Mouse (Mus musculus) hindbrain, embryonic 14.5 days (tissue): Measurements from ENCODE around the gene Olfr414. TPM values are rescaled to one million over a fixed set of nuclear protein-coding genes. Genes with fewer than 3 reads are reported as not detected.

Source experiments
- ATAC-seq: fragments of 200-750 bp; cut with Nextera tagmentation; 2 replicates; pipeline ENCODE4 v1.8.0; 2017; ENCODE audit warnings: moderate number of reproducible peaks, mild to moderate bottlenecking, moderate TSS enrichment, moderate library complexity; ENCODE audit not compliant: low FRiP score
- DNase-seq: peaks from one replicate; pipeline ENCODE4 v3.0.0-alpha.2; 2015; ENCODE audit warnings: low spot score
- H3K27ac ChIP-seq: fragments of 300-500 bp; sonication (generic); 2 replicates; pipeline ENCODE4 v1.5.1; 2014; ENCODE audit warnings: mild to moderate bottlenecking, moderate library complexity
- H3K27me3 ChIP-seq: fragments of 300-500 bp; sonication (generic); 2 replicates; pipeline ENCODE4 v1.6.1; 2014; ENCODE audit warnings: mild to moderate bottlenecking, low read length, mixed read lengths; ENCODE audit not compliant: control insufficient read depth, insufficient read depth
- H3K36me3 ChIP-seq: fragments of 300-500 bp; sonication (generic); replicated peaks from 2 replicates; pipeline ENCODE4 v1.6.1; 2014; ENCODE audit not compliant: control insufficient read depth, insufficient read depth
- H3K4me1 ChIP-seq: fragments of 300-500 bp; sonication (generic); replicated peaks from 2 replicates; pipeline ENCODE4 v1.6.1; 2014; ENCODE audit warnings: antibody characterized with exemption, low read length, mixed read lengths; ENCODE audit not compliant: control insufficient read depth, insufficient read depth
- H3K4me2 ChIP-seq: fragments of 300-500 bp; sonication (generic); replicated peaks from 2 replicates; pipeline ENCODE4 v1.6.1; 2014; ENCODE audit warnings: mild to moderate bottlenecking, moderate library complexity
- H3K4me3 ChIP-seq: fragments of 300-500 bp; sonication (generic); replicated peaks from 2 replicates; pipeline ENCODE4 v1.5.1; 2014; ENCODE audit warnings: mild to moderate bottlenecking, low read length
- H3K9ac ChIP-seq: fragments of 300-500 bp; sonication (generic); 2 replicates; pipeline ENCODE4 v1.6.1; 2014
- H3K9me3 ChIP-seq: fragments of 300-500 bp; sonication (generic); 2 replicates; pipeline ENCODE4 v1.6.1; 2016; ENCODE audit warnings: low read length; ENCODE audit not compliant: control insufficient read depth
- WGBS: fragments of 180-500 bp; shearing (Covaris S2); extraction: QIAGEN DNeasy Blood & Tissue Kit; methylation state at CpG from one replicate; pipeline ENCODE4 v1.1.7; 2014; 5-methylcytosine and 5-hydroxymethylcytosine counted together
- polyA plus RNA-seq: library from polyadenylated mRNA; unstranded; fragments of >200 nt; fragmentation: Nextera tagmentation; extraction: Ambion mirVana; gene quantifications from 2 replicates; pipeline ENCODE4 v1.2.1, GENCODE M21; 2014

Gene Olfr414
- polyA plus RNA-seq = not detected in 2 replicates

DNA sequence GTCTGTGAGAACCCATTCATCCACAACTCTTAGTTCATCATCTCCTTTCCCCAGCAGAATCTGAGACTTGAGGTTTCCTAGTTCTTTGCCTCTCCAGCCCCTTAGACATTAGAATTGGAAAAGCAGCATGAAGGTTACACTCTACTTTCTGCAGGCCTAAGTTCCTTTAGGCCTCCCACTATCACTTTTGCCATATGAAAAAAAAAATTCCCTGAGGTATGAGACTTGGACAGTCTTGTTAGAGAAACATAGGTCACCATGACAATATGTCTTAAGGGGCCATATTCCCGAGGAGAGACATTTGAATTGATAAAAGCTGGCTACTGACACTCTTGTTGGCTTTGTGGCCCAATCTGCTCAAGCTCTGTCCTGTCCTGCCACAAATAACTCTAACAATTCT lies at the start of gene Olfr414:
TSS of gene Olfr414 (plus strand) at position 301 of the 400 bp plus-strand sequence.
- Histone ChIP-seq H3K36me3 (no peaks in the 10 kb centered on the region), H3K4me1 (no peaks in the 10 kb centered on the region), H3K4me3 (no peak within 1 kb of the TSS), H3K27me3 (no peaks in the 10 kb centered on the region), H3K27ac (no peak within 1 kb of the TSS), H3K4me2 (no peak within 1 kb of the TSS), H3K9ac (no peak within 1 kb of the TSS), H3K9me3 (no peaks in the 10 kb centered on the region)
- 74% methylated on average over 1 of the region's 1 CpGs for WGBS
- DNase-seq (no peak), ATAC-seq (no peak)

- no peak for ATAC-seq
These were observed 33.1 kb upstream of the Olfr414 start, which contains the start of gene Olfr248 for GRCm38 (mm10) chr1:174390746-174391145. TSS of gene Olfr248 (plus strand) at chr1:174391046.

DNA sequence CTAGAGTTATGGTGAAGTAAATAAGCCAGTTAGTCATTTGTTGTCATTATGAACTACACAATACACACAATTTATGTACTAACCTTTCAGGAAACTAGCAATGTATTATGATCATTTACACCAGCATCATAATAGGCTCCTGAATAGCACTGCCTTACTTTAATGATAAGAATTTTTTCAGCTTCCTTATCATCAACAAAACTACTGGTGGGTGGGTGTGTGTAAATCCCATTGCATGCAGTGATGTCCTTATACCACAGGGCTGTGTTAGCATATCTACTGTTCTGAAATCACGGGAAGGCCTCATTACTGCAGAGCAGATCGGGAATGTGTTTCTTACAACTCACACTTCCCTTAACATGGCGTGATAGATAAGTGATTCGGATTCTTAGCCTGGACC lies 905 bp upstream of the Olfr414 start:
- Histone ChIP-seq H3K9me3 (no peaks in the 10 kb centered on the region), H3K9ac (no peak overlapping the region), H3K27ac (no peak overlapping the region), H3K36me3 (no peaks in the 10 kb centered on the region), H3K27me3 (no peaks in the 10 kb centered on the region), H3K4me2 (no peak overlapping the region), H3K4me1 (no peaks in the 10 kb centered on the region), H3K4me3 (no peak overlapping the region)
- 93% methylated on average over 4 of the region's 4 CpGs for WGBS
- ATAC-seq (no peak), DNase-seq (no peak)

More at GRCm38 (mm10) chr1:174390746-174391145, 33.1 kb upstream of the Olfr414 start, which contains the start of gene Olfr248:
- no peaks in the 10 kb centered on the region for H3K9me3 ChIP-seq
- H3K4me3 ChIP-seq = no peak within 1 kb of the TSS
- H3K4me1 ChIP-seq = no peaks in the 10 kb centered on the region
- no peaks in the 10 kb centered on the region for H3K36me3 ChIP-seq
- no peak for DNase-seq
- no peak within 1 kb of the TSS for H3K9ac ChIP-seq
- H3K27me3 ChIP-seq = no peaks in the 10 kb centered on the region
- H3K27ac ChIP-seq = no peak within 1 kb of the TSS
- H3K4me2 ChIP-seq = no peak within 1 kb of the TSS
- WGBS = 84% methylated on average over 2 of the region's 2 CpGs

GRCm38 (mm10) chr1:174426180-174426986 lies 2.5 kb downstream of the Olfr414 start:
- Histone ChIP-seq H3K4me1 (no peaks in the 10 kb centered on the region), H3K4me3 (no peak overlapping the region), H3K4me2 (no peak overlapping the region), H3K9me3 (no peaks in the 10 kb centered on the region), H3K9ac (no peak overlapping the region), H3K27ac (no peak overlapping the region), H3K36me3 (no peaks in the 10 kb centered on the region), H3K27me3 (no peaks in the 10 kb centered on the region)
- WGBS = 63% methylated on average over 3 of the region's 3 CpGs
- no peak for ATAC-seq
- DNase-seq = no peak

- ATAC-seq = no peak
- H3K36me3 ChIP-seq = no peaks in the 10 kb centered on the region
These were observed 3.5 kb downstream of the Olfr414 start for GRCm38 (mm10) chr1:174427402-174427801.

GRCm38 (mm10) chr1:174428407-174428806 lies 4.5 kb downstream of the Olfr414 start:
- ATAC-seq = no peak
- Histone ChIP-seq H3K9ac (no peak overlapping the region), H3K27me3 (no peaks in the 10 kb centered on the region), H3K4me1 (no peaks in the 10 kb centered on the region), H3K27ac (no peak overlapping the region), H3K4me3 (no peak overlapping the region), H3K4me2 (no peak overlapping the region), H3K36me3 (no peaks in the 10 kb centered on the region), H3K9me3 (no peaks in the 10 kb centered on the region)
- 92% methylated on average over 2 of the region's 2 CpGs for WGBS
- DNase-seq = no peak

More at GRCm38 (mm10) chr1:174427402-174427801, 3.5 kb downstream of the Olfr414 start:
- Histone ChIP-seq H3K4me1 (no peaks in the 10 kb centered on the region), H3K9ac (no peak overlapping the region), H3K27ac (no peak overlapping the region), H3K27me3 (no peaks in the 10 kb centered on the region), H3K4me2 (no peak overlapping the region), H3K9me3 (no peaks in the 10 kb centered on the region), H3K4me3 (no peak overlapping the region)
- 89% methylated on average over 1 of the region's 1 CpGs for WGBS
- DNase-seq = no peak

- Histone ChIP-seq H3K9me3 (no peaks in the 10 kb centered on the region), H3K4me2 (no peak overlapping the region), H3K27me3 (no peaks in the 10 kb centered on the region), H3K27ac (no peak overlapping the region), H3K4me3 (no peak overlapping the region), H3K4me1 (no peaks in the 10 kb centered on the region), H3K9ac (no peak overlapping the region), H3K36me3 (no peaks in the 10 kb centered on the region)
- DNase-seq (no peak), ATAC-seq (no peak)
- 68% methylated on average over 1 of the region's 1 CpGs for WGBS
These were observed 10.3 kb downstream of the Olfr414 start for GRCm38 (mm10) chr1:174434121-174434520.

GRCm38 (mm10) chr1:174441782-174442181 lies 17.9 kb downstream of the Olfr414 start, which contains the start of gene Olfr220:
TSS of gene Olfr220 (plus strand) at chr1:174442082.
- no peaks in the 10 kb centered on the region for H3K9me3 ChIP-seq
- no peaks in the 10 kb centered on the region for H3K4me1 ChIP-seq
- 86% methylated on average over 1 of the region's 1 CpGs for WGBS
- no peak within 1 kb of the TSS for H3K4me2 ChIP-seq
- no peaks in the 10 kb centered on the region for H3K27me3 ChIP-seq
- no peaks in the 10 kb centered on the region for H3K36me3 ChIP-seq
- H3K9ac ChIP-seq = no peak within 1 kb of the TSS
- H3K27ac ChIP-seq = no peak within 1 kb of the TSS
- DNase-seq (no peak), ATAC-seq (no peak)
- H3K4me3 ChIP-seq = no peak within 1 kb of the TSS

DNA sequence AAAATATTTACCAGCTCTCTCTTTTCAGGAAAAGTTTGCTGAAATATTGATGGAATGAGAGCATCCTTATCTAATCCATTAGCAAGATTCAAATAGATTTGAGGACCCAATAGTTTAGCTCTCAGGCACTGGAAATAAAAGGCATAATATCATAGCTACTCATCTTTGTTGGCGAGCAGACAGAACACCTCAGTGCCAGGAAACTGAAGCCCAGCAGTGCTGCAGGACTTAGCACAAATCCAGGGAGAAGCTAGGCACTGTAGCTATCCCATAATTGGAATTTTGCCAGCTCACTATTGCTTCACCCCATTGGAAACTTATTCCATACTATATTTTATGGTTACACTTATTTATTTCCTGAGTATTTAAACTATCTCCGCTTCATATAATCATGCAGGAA lies 31.2 kb downstream of the Olfr414 start:
- Histone ChIP-seq H3K27ac (no peak overlapping the region), H3K36me3 (no peaks in the 10 kb centered on the region), H3K4me3 (no peak overlapping the region), H3K4me1 (no peaks in the 10 kb centered on the region), H3K9me3 (no peaks in the 10 kb centered on the region), H3K4me2 (no peak overlapping the region), H3K27me3 (no peaks in the 10 kb centered on the region), H3K9ac (no peak overlapping the region)
- ATAC-seq (no peak), DNase-seq (no peak)
- 92% methylated on average over 2 of the region's 2 CpGs for WGBS
